Mouse (Mus musculus) forebrain, embryonic 11.5 days (tissue): ENCODE data around the gene Pax1. TPM values are rescaled to one million over a fixed set of nuclear protein-coding genes. Genes with fewer than 3 reads are reported as not detected.
A peak's percentile ranks its signal among the peaks of the same experiment; 100 is the strongest.

Experiments used
- ATAC-seq: fragments of 200-750 bp; cut with Nextera tagmentation; replicated peaks from 2 replicates; pipeline ENCODE4 v1.8.0; 2017; ENCODE audit warnings: moderate TSS enrichment; ENCODE audit not compliant: low FRiP score
- DNase-seq: peaks from one replicate; pipeline ENCODE4 v3.0.0-alpha.2; 2017; ENCODE audit warnings: low spot score
- H3K27ac ChIP-seq: fragments of 300-500 bp; sonication (generic); 2 replicates; pipeline ENCODE4 v1.5.1; 2014; ENCODE audit warnings: low read depth, low read length
- H3K27me3 ChIP-seq: fragments of 300-500 bp; sonication (generic); 2 replicates; pipeline ENCODE4 v1.6.1; 2014; ENCODE audit warnings: mild to moderate bottlenecking, low read length, mixed read lengths; ENCODE audit not compliant: control insufficient read depth, insufficient read depth
- H3K36me3 ChIP-seq: fragments of 300-500 bp; sonication (generic); 2 replicates; pipeline ENCODE4 v1.6.1; 2014; ENCODE audit warnings: mild to moderate bottlenecking, low read length, moderate library complexity, mixed read lengths; ENCODE audit not compliant: control insufficient read depth, insufficient read depth
- H3K4me1 ChIP-seq: fragments of 300-500 bp; sonication (generic); replicated peaks from 2 replicates; pipeline ENCODE4 v1.6.1; 2014; ENCODE audit warnings: low read length, mixed read lengths; ENCODE audit not compliant: control insufficient read depth, insufficient read depth
- H3K4me2 ChIP-seq: fragments of 300-500 bp; sonication (generic); 2 replicates; pipeline ENCODE4 v1.6.1; 2014; ENCODE audit warnings: low read depth, mild to moderate bottlenecking, low read length, moderate library complexity, mixed read lengths; ENCODE audit not compliant: severe bottlenecking
- H3K4me3 ChIP-seq: fragments of 300-500 bp; sonication (generic); 2 replicates; pipeline ENCODE4 v1.5.1; 2014; ENCODE audit warnings: low read depth, low read length
- H3K9ac ChIP-seq: fragments of 300-500 bp; sonication (generic); 2 replicates; pipeline ENCODE4 v1.6.1; 2014; ENCODE audit warnings: low read length
- H3K9me3 ChIP-seq: fragments of 300-500 bp; sonication (generic); 2 replicates; pipeline ENCODE4 v1.6.1; 2016; ENCODE audit warnings: low read length, mixed read lengths; ENCODE audit not compliant: control insufficient read depth
- WGBS: fragments of 180-500 bp; shearing (Covaris S2); extraction: QIAGEN DNeasy Blood & Tissue Kit; methylation state at CpG from one replicate; pipeline ENCODE4 v1.1.7; 2014; 5-methylcytosine and 5-hydroxymethylcytosine counted together
- polyA plus RNA-seq: library from polyadenylated mRNA; unstranded; fragments of >200 nt; fragmentation: Nextera tagmentation; extraction: Ambion mirVana; gene quantifications from 2 replicates; pipeline ENCODE4 v1.2.1, GENCODE M21; 2014

The Pax1 gene
- polyA plus RNA-seq, 1 experiment from 2014 or later, result 0.49 TPM

DNA sequence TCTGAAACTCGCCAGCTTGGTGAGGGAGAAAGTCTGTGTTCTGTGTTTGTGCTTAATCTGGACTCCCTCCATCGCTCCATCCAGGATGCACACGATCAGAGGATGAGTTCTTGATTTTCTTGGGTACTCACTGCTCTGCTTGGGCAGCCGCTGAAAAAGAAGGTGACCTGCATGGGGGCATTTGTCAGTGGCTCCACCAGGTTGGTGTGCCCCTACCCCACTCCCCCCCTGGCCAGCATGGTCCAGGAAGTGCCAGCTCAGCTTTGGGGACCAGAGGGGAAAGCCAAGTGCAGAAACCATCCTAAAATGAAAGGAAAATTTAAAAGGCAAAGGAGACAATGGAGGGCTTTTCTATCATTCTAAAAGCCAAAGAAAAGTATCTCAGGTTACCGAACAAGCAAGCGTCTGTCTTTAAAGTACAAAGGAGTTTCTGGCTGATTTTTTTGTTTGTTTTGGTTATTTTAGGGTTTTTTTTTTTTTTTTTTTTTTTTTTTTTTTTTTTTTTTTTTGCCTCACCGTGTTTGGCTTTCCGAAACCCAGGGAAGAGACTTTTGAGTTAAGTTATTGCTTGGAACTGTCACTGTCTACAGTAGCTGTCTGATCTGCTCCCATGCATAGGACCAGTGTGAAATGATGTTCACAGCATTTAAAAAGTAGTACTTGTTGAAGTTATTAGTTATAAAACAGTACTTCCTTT is 13.4 kb downstream of the Pax1 start:
- WGBS, result 8% methylated on average over 8 of the region's 8 CpGs
- peaks cover 75% of the 10 kb centered on the region for H3K27me3 ChIP-seq
- no peak overlapping the region for H3K4me2 ChIP-seq
- no peak overlapping the region for H3K4me3 ChIP-seq
- H3K27ac ChIP-seq, result no peak overlapping the region
- ATAC-seq (no peak), DNase-seq (no peak)
- H3K36me3 ChIP-seq, result no peaks in the 10 kb centered on the region
- H3K9me3 ChIP-seq, result no peaks in the 10 kb centered on the region
- H3K4me1 ChIP-seq, result no peaks in the 10 kb centered on the region
- no peak overlapping the region for H3K9ac ChIP-seq

GRCm38 (mm10) chr2:147378934-147379333 is 17.2 kb downstream of the Pax1 start:
- DNase-seq (peak; percentile 59), ATAC-seq (peak; percentile 60; the same call in 1 of the 2 replicates)
- H3K4me2 ChIP-seq, result no peak overlapping the region
- H3K27ac ChIP-seq, result no peak overlapping the region
- no peaks in the 10 kb centered on the region for H3K9me3 ChIP-seq
- no peak overlapping the region for H3K4me3 ChIP-seq
- no peak overlapping the region for H3K9ac ChIP-seq
- H3K4me1 ChIP-seq, result no peaks in the 10 kb centered on the region
- 16% methylated on average over 4 of the region's 4 CpGs for WGBS
- H3K36me3 ChIP-seq, result no peaks in the 10 kb centered on the region
- peaks cover 41% of the 10 kb centered on the region for H3K27me3 ChIP-seq

DNA sequence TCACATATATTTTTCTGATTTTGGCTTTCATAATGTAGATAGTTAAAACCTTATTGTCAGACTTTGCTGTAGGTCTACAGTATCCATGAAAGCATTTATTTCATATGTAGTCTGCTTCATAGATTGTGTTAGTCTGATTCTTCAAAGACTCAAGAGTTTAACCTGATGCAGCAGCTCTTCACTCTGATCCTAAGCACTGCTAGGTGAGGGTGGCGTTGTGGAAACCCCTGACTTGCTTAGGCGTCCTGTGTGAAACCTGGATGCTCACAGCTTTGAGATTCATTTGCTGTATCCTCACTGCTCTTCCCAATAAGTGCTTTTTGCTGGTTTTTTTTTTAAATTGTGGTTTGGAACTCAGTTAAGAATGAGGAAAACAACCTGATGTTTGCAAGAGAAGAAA is 21.6 kb downstream of the Pax1 start:
- no peak for ATAC-seq
- Histone ChIP-seq H3K4me2 (no peak overlapping the region), H3K36me3 (no peaks in the 10 kb centered on the region), H3K9me3 (no peaks in the 10 kb centered on the region), H3K27ac (no peak overlapping the region), H3K9ac (no peak overlapping the region), H3K27me3 (peaks cover 2% of the 10 kb centered on the region; the same call in 1 of the 2 replicates), H3K4me1 (no peaks in the 10 kb centered on the region), H3K4me3 (no peak overlapping the region)
- DNase-seq, result no peak
- WGBS, result 85% methylated on average over 2 of the region's 2 CpGs

- H3K4me2 ChIP-seq, result no peak overlapping the region
- H3K4me1 ChIP-seq, result no peaks in the 10 kb centered on the region
- H3K9me3 ChIP-seq, result no peaks in the 10 kb centered on the region
- ATAC-seq (no peak), DNase-seq (no peak)
- H3K4me3 ChIP-seq, result no peak overlapping the region
- H3K9ac ChIP-seq, result no peak overlapping the region
- H3K27me3 ChIP-seq, result no peaks in the 10 kb centered on the region
- no peaks in the 10 kb centered on the region for H3K36me3 ChIP-seq
- H3K27ac ChIP-seq, result no peak overlapping the region
- 56% methylated on average over 5 of the region's 5 CpGs for WGBS
Measured at GRCm38 (mm10) chr2:147386949-147387348, 25.2 kb downstream of the Pax1 start.

- ATAC-seq (no peak), DNase-seq (no peak)
- H3K36me3 ChIP-seq, result no peaks in the 10 kb centered on the region
- H3K27me3 ChIP-seq, result no peaks in the 10 kb centered on the region
- no peak overlapping the region for H3K4me3 ChIP-seq
- no peak overlapping the region for H3K27ac ChIP-seq
- no peak overlapping the region for H3K4me2 ChIP-seq
- H3K9ac ChIP-seq, result no peak overlapping the region
- no peaks in the 10 kb centered on the region for H3K9me3 ChIP-seq
- 71% methylated on average over 1 of the region's 1 CpGs for WGBS
- H3K4me1 ChIP-seq, result no peaks in the 10 kb centered on the region
Measured at GRCm38 (mm10) chr2:147409323-147409722, 47.6 kb downstream of the Pax1 start.

GRCm38 (mm10) chr2:147415037-147415436 is 53.3 kb downstream of the Pax1 start:
- Histone ChIP-seq H3K36me3 (no peaks in the 10 kb centered on the region), H3K27me3 (no peaks in the 10 kb centered on the region), H3K9ac (no peak overlapping the region), H3K4me2 (no peak overlapping the region), H3K4me1 (no peaks in the 10 kb centered on the region), H3K4me3 (no peak overlapping the region), H3K9me3 (no peaks in the 10 kb centered on the region), H3K27ac (no peak overlapping the region)
- ATAC-seq (no peak), DNase-seq (no peak)
- 90% methylated on average over 3 of the region's 3 CpGs for WGBS

- Histone ChIP-seq H3K9ac (no peak overlapping the region), H3K9me3 (no peaks in the 10 kb centered on the region), H3K4me2 (no peak overlapping the region), H3K36me3 (no peaks in the 10 kb centered on the region), H3K27ac (no peak overlapping the region), H3K27me3 (no peaks in the 10 kb centered on the region), H3K4me3 (no peak overlapping the region), H3K4me1 (no peaks in the 10 kb centered on the region)
- DNase-seq (no peak), ATAC-seq (0 out of 2 replicates have a peak, but pooled peaks have one; percentile 12)
- 43% methylated on average over 10 of the region's 10 CpGs for WGBS
Measured at GRCm38 (mm10) chr2:147424582-147425255, 63.0 kb downstream of the Pax1 start.

GRCm38 (mm10) chr2:147429607-147430356 is 68.1 kb downstream of the Pax1 start:
- no peaks in the 10 kb centered on the region for H3K9me3 ChIP-seq
- no peaks in the 10 kb centered on the region for H3K36me3 ChIP-seq
- H3K4me2 ChIP-seq, result no peak overlapping the region
- no peaks in the 10 kb centered on the region for H3K27me3 ChIP-seq
- H3K9ac ChIP-seq, result no peak overlapping the region
- no peak overlapping the region for H3K27ac ChIP-seq
- H3K4me1 ChIP-seq, result no peaks in the 10 kb centered on the region
- no peak overlapping the region for H3K4me3 ChIP-seq
- ATAC-seq (no peak), DNase-seq (no peak)
- WGBS, result 37% methylated on average over 1 of the region's 1 CpGs
